Mouse (Mus musculus) heart, adult 2 months (tissue): ENCODE measurements at regions not wholly inside any gene's neighbourhood (a gene's known extent, or its start where the extent isn't known, plus 50 kb on each side); places are given as distances from the start of the nearest gene placed in this dataset.

Experiments
- CTCF ChIP-seq: fragments of 200-600 bp; IDR thresholded peaks from 2 replicates; pipeline ENCODE4 v1.8.1; 2022; ENCODE audit warnings: antibody characterized with exemption, mild to moderate bottlenecking, moderate library complexity
- EP300 ChIP-seq: fragments of 200-500 bp; IDR thresholded peaks from 2 replicates; pipeline ENCODE4 v1.6.1; 2011; ENCODE audit warnings: low read depth, low read length, control low read depth; ENCODE audit not compliant: insufficient read depth
- POLR2A ChIP-seq: fragments of 200-500 bp; IDR thresholded peaks from 2 replicates; pipeline ENCODE4 v1.6.1; 2011; ENCODE audit warnings: mild to moderate bottlenecking, low read depth, low read length, control low read depth; ENCODE audit not compliant: insufficient read depth

GRCm38 (mm10) chr4:87501791-87502190, 271.5 kb upstream of the Slc24a2 start:
- TF ChIP-seq CTCF (no peak), POLR2A (no peak), EP300 (no peak)
